Comparison of ENCODE assay signal across 8 mouse cellular contexts in the genomic region with DNA sequence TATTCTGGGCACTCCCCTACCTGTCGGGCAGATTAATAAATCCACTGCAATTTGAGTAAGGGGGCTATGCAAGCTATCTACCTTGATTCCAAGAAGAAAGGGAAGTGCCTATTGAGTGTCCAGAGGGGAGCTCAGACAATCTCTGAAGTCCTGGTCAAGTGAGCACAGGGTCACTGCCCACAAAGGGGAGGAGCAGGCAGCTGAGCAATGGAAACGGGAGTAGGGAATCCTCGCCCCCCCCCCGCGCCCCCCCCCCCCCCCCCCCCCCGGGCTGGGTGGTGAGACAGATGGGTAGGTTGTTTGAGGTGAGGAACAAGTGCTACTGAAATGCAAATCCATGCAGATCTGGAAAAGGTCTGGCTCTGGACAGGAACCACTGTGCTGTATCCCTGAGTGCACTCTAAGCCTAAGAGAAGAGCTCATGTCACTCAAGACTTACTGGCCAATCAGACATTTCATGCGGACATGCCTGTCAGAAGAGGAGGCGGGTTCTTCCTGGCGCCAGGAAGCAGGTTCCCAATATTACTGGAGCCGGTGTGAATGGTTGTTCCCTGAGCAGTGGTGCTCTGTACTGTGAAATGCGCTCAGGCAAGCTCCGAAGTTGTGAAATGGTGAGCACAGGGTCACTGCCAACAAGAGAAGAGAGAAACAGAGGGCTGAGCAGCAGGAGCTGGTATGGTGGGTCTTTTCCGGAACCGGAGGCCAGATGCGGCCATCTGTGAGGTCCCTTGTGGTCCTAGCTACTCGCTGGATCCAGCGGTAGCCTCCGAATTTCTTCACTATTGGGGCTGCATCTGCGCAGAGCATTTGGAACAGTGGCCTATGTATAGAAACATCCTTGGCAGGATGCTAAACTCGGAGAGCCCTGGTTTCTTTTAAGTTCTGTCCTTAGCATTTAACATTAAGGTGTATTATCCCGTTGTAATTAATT. TPM values are rescaled to one million over a fixed set of nuclear protein-coding genes. Genes with fewer than 3 reads are reported as not detected.
DNase-seq lines count a peak whose midpoint lies in the region; ATAC-seq and TF ChIP-seq lines count a peak whose summit lies in the region.

No protein-coding gene starts in this region.

- WGBS in lung, embryonic 16.5 days: 21% methylated on average over 17 of the region's 21 CpGs
- 24% methylated on average over 21 of the region's 21 CpGs for WGBS in small intestine, adult 2 months

- no peak for TF ChIP-seq CTCF in small intestine, adult 2 months (IDR thresholded peaks at IDR 0.05; ENCODE audit: extremely low read depth, insufficient read length, insufficient replicate concordance, low read depth, low read length)

- H3K36me3 ChIP-seq in lung, embryonic 16.5 days (ENCODE audit: control insufficient read depth, insufficient read depth, low read length): no peaks in the 10 kb centered on the region
- H3K36me3 ChIP-seq in small intestine, adult 2 months (ENCODE audit: control insufficient read depth, insufficient read depth, low read length): no peaks in the 10 kb centered on the region

- H3K9me3 ChIP-seq in lung, embryonic 16.5 days (ENCODE audit: control insufficient read depth, low read length): no peaks in the 10 kb centered on the region

- no peaks in the 10 kb centered on the region for H3K4me1 ChIP-seq in lung, embryonic 16.5 days (replicated peaks; ENCODE audit: control insufficient read depth, insufficient read depth, low read length)
- H3K4me1 ChIP-seq in small intestine, adult 2 months (ENCODE audit: control insufficient read depth, insufficient read depth, insufficient read length, low read length): no peaks in the 10 kb centered on the region

- no peaks in the 10 kb centered on the region for H3K27me3 ChIP-seq in lung, embryonic 16.5 days (ENCODE audit: control insufficient read depth, insufficient read depth, low read depth, low read length)
- H3K27me3 ChIP-seq in small intestine, adult 2 months (ENCODE audit: control insufficient read depth, insufficient read depth, low read length): no peaks in the 10 kb centered on the region

- H3K4me3 ChIP-seq in lung, embryonic 16.5 days (ENCODE audit: low read length): peak overlapping the region; percentile 32
- H3K4me3 ChIP-seq in small intestine, adult 2 months (ENCODE audit: low read depth, low read length): peak overlapping the region; percentile 37

- H3K9ac ChIP-seq in lung, embryonic 16.5 days (ENCODE audit: low read length): peak overlapping the region; percentile 21; the same call in 1 of the 2 replicates

- no peak overlapping the region for H3K27ac ChIP-seq in lung, embryonic 16.5 days (ENCODE audit: low read length)
- H3K27ac ChIP-seq in small intestine, adult 2 months (ENCODE audit: insufficient read depth, low read depth, low read length): no peak overlapping the region

- peak; percentile 70; the same call in 1 of the 2 replicates for ATAC-seq in lung, embryonic 16.5 days (ENCODE audit: low read depth)

- H3K4me2 ChIP-seq in lung, embryonic 16.5 days (ENCODE audit: low read depth, low read length): peak overlapping the region; percentile 34

- DNase-seq in layer of hippocampus, adult 11-12 months (ENCODE audit: low spot score): peak; percentile 3
- DNase-seq in layer of hippocampus, adult 9-10 months (ENCODE audit: low spot score): no peak
- DNase-seq in cerebellum, adult 18-20 months: peak; percentile 15 to 38
- DNase-seq in frontal cortex, postnatal 36 days (ENCODE audit: low spot score in 2 of 2): peak; percentile 1 to 2
- DNase-seq in kidney, postnatal 14 days: peak; percentile 38
- no peak for DNase-seq in urinary bladder, postnatal 36 days (ENCODE audit: low spot score in 2 of 2)

- no peak for TF ChIP-seq POLR2A in small intestine, adult 2 months (IDR thresholded peaks at IDR 0.05; ENCODE audit: low read depth, low read length)

RNA-seq across cellular contexts. Expression of gene Vmn2r17, which starts 47.4 kb away (rescaled TPM):
- polyA plus RNA-seq in lung, embryonic 16.5 days (2015; fragmentation: Nextera tagmentation; extraction: Ambion mirVana): not detected in 2 replicates
- not detected in 2 replicates for polyA plus RNA-seq in small intestine, adult 2 months (2012; rRNA removed)

Comparison
In these comparisons a context has a peak if more than half of its experiments do, and no peak if none do; other contexts are left out.
1. DNase-seq: peak in layer of hippocampus, adult 11-12 months (single experiment), cerebellum, adult 18-20 months (2 of 2), frontal cortex, postnatal 36 days (2 of 2) and kidney, postnatal 14 days (single experiment); none in layer of hippocampus, adult 9-10 months (single experiment) and urinary bladder, postnatal 36 days (0 of 2).